Mouse (Mus musculus) CH12.LX (cell line): ENCODE measurements around the gene Aplp2. TPM values are rescaled to one million over a fixed set of nuclear protein-coding genes. Genes with fewer than 3 reads are reported as not detected.

Source experiments
- DNase-seq: peaks from one replicate; pipeline ENCODE4 v3.0.0-alpha.2; 2013; ENCODE audit errors: extremely low read depth
- H3K27ac ChIP-seq: 2 replicates; pipeline ENCODE4 v1.5.1; 2012; ENCODE audit warnings: low read depth, mild to moderate bottlenecking, control low read depth, moderate library complexity; ENCODE audit not compliant: insufficient read depth
- H3K27me3 ChIP-seq: replicated peaks from 2 replicates; pipeline ENCODE3; 2012; ENCODE audit warnings: inconsistent platforms
- H3K36me3 ChIP-seq, 2 experiments: replicated peaks in 1 of 2; 2 replicates each; pipeline versions ENCODE3 to v1.6.1; 2012; ENCODE audit warnings: inconsistent platforms in 1 of 2, low read length in 1 of 2, mild to moderate bottlenecking in 1 of 2, mixed read lengths in 1 of 2, moderate library complexity in 1 of 2; ENCODE audit not compliant: control insufficient read depth in 1 of 2, insufficient read depth in 1 of 2
- H3K4me1 ChIP-seq, 2 experiments: 2 replicates each; pipeline ENCODE4 v1.6.1; 2012; ENCODE audit warnings: inconsistent platforms in 1 of 2, moderate library complexity in 1 of 2; ENCODE audit not compliant: insufficient read depth in 2 of 2, control insufficient read depth in 1 of 2
- H3K4me2 ChIP-seq: 2 replicates; pipeline ENCODE4 v1.6.1; 2012; ENCODE audit warnings: low read depth, mild to moderate bottlenecking, control low read depth; ENCODE audit not compliant: poor library complexity, insufficient read depth, severe bottlenecking
- H3K4me3 ChIP-seq, 3 experiments: fragments of 150-350 bp in 1 of 3; sonication (generic) in 1 of 3; replicated peaks in 1 of 3; 2 replicates each; pipeline versions ENCODE3 to v1.5.1; 2011 to 2012; ENCODE audit warnings: low read depth in 2 of 3, low read length in 2 of 3, mild to moderate bottlenecking in 2 of 3, moderate library complexity in 2 of 3, control low read depth in 1 of 3, improper control_type of control experiment in 1 of 3, inconsistent platforms in 1 of 3, mixed read lengths in 1 of 3; ENCODE audit not compliant: poor library complexity in 1 of 3
- H3K79me2 ChIP-seq: replicated peaks from 2 replicates; pipeline ENCODE4 v1.6.1; 2012; ENCODE audit warnings: mild to moderate bottlenecking, moderate library complexity; ENCODE audit not compliant: control insufficient read depth, poor library complexity, insufficient read depth, severe bottlenecking; ENCODE audit errors: extremely low read depth
- H3K9ac ChIP-seq: 2 replicates; pipeline ENCODE4 v1.6.1; 2012; ENCODE audit warnings: low read depth, mild to moderate bottlenecking, control low read depth, moderate library complexity; ENCODE audit not compliant: insufficient read depth
- H3K9me3 ChIP-seq: replicated peaks from 2 replicates; pipeline ENCODE3; 2012; ENCODE audit warnings: low read length, inconsistent platforms, mixed read lengths
- CHD1 ChIP-seq: IDR thresholded peaks from 2 replicates; pipeline ENCODE4 v1.6.1; 2012; ENCODE audit warnings: low read depth, low read length, improper control_type of control experiment, inconsistent platforms
- CTCF ChIP-seq, 2 experiments: IDR thresholded peaks in 1 of 2; conservative IDR thresholded peaks in 1 of 2; 2 replicates each; pipeline ENCODE4 v1.5.1; 2011 to 2012; ENCODE audit warnings: low read depth in 2 of 2, low read length in 2 of 2, improper control_type of control experiment in 1 of 2, inconsistent platforms in 1 of 2, mild to moderate bottlenecking in 1 of 2, moderate library complexity in 1 of 2
- E2F4 ChIP-seq: IDR thresholded peaks from 2 replicates; pipeline ENCODE4 v1.6.1; 2011; ENCODE audit warnings: low read depth, low read length, improper control_type of control experiment; ENCODE audit not compliant: insufficient replicate concordance
- ELF1 ChIP-seq: IDR thresholded peaks from 2 replicates; pipeline ENCODE4 v1.6.1; 2014; ENCODE audit warnings: low read depth, mild to moderate bottlenecking, inconsistent platforms, low read length, improper control_type of control experiment
- EP300 ChIP-seq: IDR thresholded peaks from 2 replicates; pipeline ENCODE4 v1.6.1; 2011; ENCODE audit warnings: low read length, improper control_type of control experiment
- GABPA ChIP-seq: IDR thresholded peaks from 2 replicates; pipeline ENCODE4 v1.6.1; 2012; ENCODE audit warnings: low read depth, low read length, improper control_type of control experiment, inconsistent platforms; ENCODE audit not compliant: insufficient replicate concordance
- HCFC1 ChIP-seq: IDR thresholded peaks from 2 replicates; pipeline ENCODE4 v1.6.1; 2012; ENCODE audit warnings: low read depth, mild to moderate bottlenecking, inconsistent platforms, low read length, improper control_type of control experiment
- JUN ChIP-seq: IDR thresholded peaks from 2 replicates; pipeline ENCODE4 v1.6.1; 2011; ENCODE audit warnings: low read depth, mild to moderate bottlenecking, low read length, improper control_type of control experiment, moderate library complexity; ENCODE audit not compliant: insufficient read depth
- MAFK ChIP-seq: IDR thresholded peaks from 2 replicates; pipeline ENCODE4 v1.6.1; 2011; ENCODE audit warnings: low read length, improper control_type of control experiment; ENCODE audit not compliant: insufficient replicate concordance
- MAX ChIP-seq: IDR thresholded peaks from 2 replicates; pipeline ENCODE4 v1.6.1; 2011; ENCODE audit warnings: low read length, improper control_type of control experiment
- MEF2A ChIP-seq: IDR thresholded peaks from 2 replicates; pipeline ENCODE4 v1.6.1; 2014; ENCODE audit warnings: low read depth, mild to moderate bottlenecking, inconsistent platforms, low read length, improper control_type of control experiment, borderline replicate concordance
- NRF1 ChIP-seq: IDR thresholded peaks from 2 replicates; pipeline ENCODE4 v1.6.1; 2014; ENCODE audit warnings: low read depth, mild to moderate bottlenecking, inconsistent platforms, low read length, improper control_type of control experiment, moderate library complexity
- POLR2AphosphoS2 ChIP-seq: IDR thresholded peaks from 2 replicates; pipeline ENCODE4 v1.6.1; 2011; ENCODE audit warnings: low read depth, low read length, improper control_type of control experiment
- SMC3 ChIP-seq: IDR thresholded peaks from 2 replicates; pipeline ENCODE4 v1.6.1; 2011; ENCODE audit warnings: low read depth, low read length, improper control_type of control experiment
- ZC3H11A ChIP-seq: IDR thresholded peaks from 2 replicates; pipeline ENCODE4 v1.6.1; 2012; ENCODE audit warnings: low read depth, mild to moderate bottlenecking, inconsistent platforms, low read length, improper control_type of control experiment
- ZNF384 ChIP-seq: IDR thresholded peaks from 2 replicates; pipeline ENCODE4 v1.6.1; 2012; ENCODE audit warnings: low read depth, low read length, improper control_type of control experiment, inconsistent platforms
- dilution Hi-C: fragments of 300-500 bp; cut with MboI; formaldehyde crosslinking; loops from 2 replicates; pipeline ENCODE4 v1.14.3; 2020; ENCODE audit warnings: low sequenced_read_pairs; ENCODE audit not compliant: extremely low pct_unique_long_range_greater_than_20kb, extremely low pct_ligation_motif_present
- in situ Hi-C: fragments of 300-500 bp; cut with MboI; formaldehyde crosslinking; loops from 3 replicates; pipeline ENCODE4 v1.14.3; 2019; ENCODE audit warnings: low sequenced_read_pairs, low pct_ligation_motif_present, low pct_unique_long_range_greater_than_20kb, mixed read lengths
- polyA plus RNA-seq: library from polyadenylated mRNA; unstranded; fragments of >175 nt; gene quantifications from 2 replicates; pipeline ENCODE4 v1.2.1, GENCODE M21; 2012; ENCODE audit warnings: low read depth; ENCODE audit not compliant: insufficient read length
- total RNA-seq, 2 experiments: library from RNA; depleted of rRNA; stranded (reverse); fragments of 300-350 nt in 1 of 2; fragments of >200 nt in 1 of 2; gene quantifications; 2 replicates each; pipeline ENCODE4 v1.2.3; 2012 to 2014

The Aplp2 gene
- total and polyA plus RNA-seq, 3 experiments: 30.4 to 52.7 (median 44.3) TPM

- H3K36me3 ChIP-seq: no peaks in the 10 kb centered on the region
- H3K9me3 ChIP-seq: no peaks in the 10 kb centered on the region
- H3K27me3 ChIP-seq: peaks cover 7% of the 10 kb centered on the region
- H3K9ac ChIP-seq: no peak overlapping the region
- TF ChIP-seq POLR2AphosphoS2 (no peak), MEF2A (no peak), SMC3 (no peak), ZNF384 (no peak), HCFC1 (no peak), E2F4 (no peak), NRF1 (no peak), CTCF (conservative IDR thresholded peaks at IDR 0.05 in 1 of 2, IDR thresholded peaks at IDR 0.05 in 1 of 2; ENCODE audit: low read depth in 2 of 2, low read length in 2 of 2) (no peak), MAFK (no peak), CHD1 (no peak), ELF1 (no peak), ZC3H11A (no peak), MAX (no peak), EP300 (no peak), GABPA (no peak)
- H3K27ac ChIP-seq: no peak overlapping the region
- H3K4me2 ChIP-seq: peak overlapping the region; percentile 100; the same call in 1 of the 2 replicates
- H3K4me3 ChIP-seq: no peak overlapping the region
- in situ Hi-C loops: no loop called here
- H3K4me1 ChIP-seq: peaks cover 0 to 5% of the 10 kb centered on the region in 2 experiments; a peak in 2 of 4 replicates
- H3K79me2 ChIP-seq: no peaks in the 10 kb centered on the region; the same call in 1 of the 2 replicates
- no peak for DNase-seq
- dilution Hi-C loops: no loop called here
Measured at GRCm38 (mm10) chr9:31210163-31210562, 1.5 kb downstream of the Aplp2 start.

- H3K27ac ChIP-seq: no peak overlapping the region
- H3K4me3 ChIP-seq: no peak overlapping the region
- no peaks in the 10 kb centered on the region for H3K36me3 ChIP-seq
- H3K27me3 ChIP-seq: peaks cover 7% of the 10 kb centered on the region
- no peak overlapping the region for H3K4me2 ChIP-seq
- in situ Hi-C loops: no loop called here
- H3K9ac ChIP-seq: no peak overlapping the region
- no peaks in the 10 kb centered on the region; the same call in 1 of the 2 replicates for H3K79me2 ChIP-seq
- dilution Hi-C loops: no loop called here
- DNase-seq: no peak
- no peaks in the 10 kb centered on the region for H3K9me3 ChIP-seq
- H3K4me1 ChIP-seq: peaks cover 0 to 5% of the 10 kb centered on the region in 2 experiments; a peak in 2 of 4 replicates
- TF ChIP-seq JUN: no peak
- TF ChIP-seq ZNF384: 0 out of 2 replicates have a peak, but pooled peaks have one; percentile 17
Measured at GRCm38 (mm10) chr9:31209502-31209901, 2.1 kb downstream of the Aplp2 start.
